Mouse (Mus musculus) heart, postnatal 25 days (tissue): ENCODE data around the gene Onecut1. TPM values are rescaled to one million over a fixed set of nuclear protein-coding genes. Genes with fewer than 3 reads are reported as not detected.

Experiments used
- total RNA-seq, 2 experiments: library from RNA; stranded (reverse); gene quantifications; 2 replicates each; pipeline ENCODE4 v1.2.3; 2021

Onecut1 gene
- total RNA-seq, 2 experiments from 2014 or later: not detected

Other genes with a start within 250 kb of the Onecut1 start
- gene Fam214a, start 91.0 kb downstream of the Onecut1 start, total RNA-seq: 10 to 100 TPM; 25.2 to 28.8 TPM
- 100 to 1,000 TPM; 147 to 158 TPM for gene Arpp19, start 175.7 kb downstream of the Onecut1 start, total RNA-seq
- gene Myo5a, start 209.1 kb downstream of the Onecut1 start, total RNA-seq: 10 to 100 TPM; 11.0 to 11.7 TPM